Mouse (Mus musculus) CH12.LX (cell line): ENCODE results near the gene Parp1. TPM values are rescaled to one million over a fixed set of nuclear protein-coding genes. Genes with fewer than 3 reads are reported as not detected.

Experiments
- DNase-seq: peaks from one replicate; pipeline ENCODE4 v3.0.0-alpha.2; 2013; ENCODE audit errors: extremely low read depth
- H3K27ac ChIP-seq: 2 replicates; pipeline ENCODE4 v1.5.1; 2012; ENCODE audit warnings: low read depth, mild to moderate bottlenecking, control low read depth, moderate library complexity; ENCODE audit not compliant: insufficient read depth
- H3K27me3 ChIP-seq: replicated peaks from 2 replicates; pipeline ENCODE3; 2012; ENCODE audit warnings: inconsistent platforms
- H3K36me3 ChIP-seq, 2 experiments: replicated peaks in 1 of 2; 2 replicates each; pipeline versions ENCODE3 to v1.6.1; 2012; ENCODE audit warnings: inconsistent platforms in 1 of 2, low read length in 1 of 2, mild to moderate bottlenecking in 1 of 2, mixed read lengths in 1 of 2, moderate library complexity in 1 of 2; ENCODE audit not compliant: control insufficient read depth in 1 of 2, insufficient read depth in 1 of 2
- H3K4me1 ChIP-seq, 2 experiments: 2 replicates each; pipeline ENCODE4 v1.6.1; 2012; ENCODE audit warnings: inconsistent platforms in 1 of 2, moderate library complexity in 1 of 2; ENCODE audit not compliant: insufficient read depth in 2 of 2, control insufficient read depth in 1 of 2
- H3K4me2 ChIP-seq: 2 replicates; pipeline ENCODE4 v1.6.1; 2012; ENCODE audit warnings: low read depth, mild to moderate bottlenecking, control low read depth; ENCODE audit not compliant: poor library complexity, insufficient read depth, severe bottlenecking
- H3K4me3 ChIP-seq, 3 experiments: fragments of 150-350 bp in 1 of 3; sonication (generic) in 1 of 3; replicated peaks in 1 of 3; 2 replicates each; pipeline versions ENCODE3 to v1.5.1; 2011 to 2012; ENCODE audit warnings: low read depth in 2 of 3, low read length in 2 of 3, mild to moderate bottlenecking in 2 of 3, moderate library complexity in 2 of 3, control low read depth in 1 of 3, improper control_type of control experiment in 1 of 3, inconsistent platforms in 1 of 3, mixed read lengths in 1 of 3; ENCODE audit not compliant: poor library complexity in 1 of 3
- H3K79me2 ChIP-seq: replicated peaks from 2 replicates; pipeline ENCODE4 v1.6.1; 2012; ENCODE audit warnings: mild to moderate bottlenecking, moderate library complexity; ENCODE audit not compliant: control insufficient read depth, poor library complexity, insufficient read depth, severe bottlenecking; ENCODE audit errors: extremely low read depth
- H3K9ac ChIP-seq: 2 replicates; pipeline ENCODE4 v1.6.1; 2012; ENCODE audit warnings: low read depth, mild to moderate bottlenecking, control low read depth, moderate library complexity; ENCODE audit not compliant: insufficient read depth
- H3K9me3 ChIP-seq: replicated peaks from 2 replicates; pipeline ENCODE3; 2012; ENCODE audit warnings: low read length, inconsistent platforms, mixed read lengths
- BHLHE40 ChIP-seq: IDR thresholded peaks from 2 replicates; pipeline ENCODE4 v1.6.1; 2011; ENCODE audit warnings: mild to moderate bottlenecking, low read depth, low read length, improper control_type of control experiment
- CHD1 ChIP-seq: IDR thresholded peaks from 2 replicates; pipeline ENCODE4 v1.6.1; 2012; ENCODE audit warnings: low read depth, low read length, improper control_type of control experiment, inconsistent platforms
- CHD2 ChIP-seq: IDR thresholded peaks from 2 replicates; pipeline ENCODE4 v1.6.1; 2011; ENCODE audit warnings: low read length, improper control_type of control experiment
- E2F4 ChIP-seq: IDR thresholded peaks from 2 replicates; pipeline ENCODE4 v1.6.1; 2011; ENCODE audit warnings: low read depth, low read length, improper control_type of control experiment; ENCODE audit not compliant: insufficient replicate concordance
- ELF1 ChIP-seq: IDR thresholded peaks from 2 replicates; pipeline ENCODE4 v1.6.1; 2014; ENCODE audit warnings: low read depth, mild to moderate bottlenecking, inconsistent platforms, low read length, improper control_type of control experiment
- EP300 ChIP-seq: IDR thresholded peaks from 2 replicates; pipeline ENCODE4 v1.6.1; 2011; ENCODE audit warnings: low read length, improper control_type of control experiment
- ETS1 ChIP-seq: conservative IDR thresholded peaks from 2 replicates; pipeline ENCODE4 v1.6.1; 2012; ENCODE audit warnings: low read depth, mild to moderate bottlenecking, inconsistent platforms, low read length, improper control_type of control experiment, moderate library complexity
- GABPA ChIP-seq: IDR thresholded peaks from 2 replicates; pipeline ENCODE4 v1.6.1; 2012; ENCODE audit warnings: low read depth, low read length, improper control_type of control experiment, inconsistent platforms; ENCODE audit not compliant: insufficient replicate concordance
- HCFC1 ChIP-seq: IDR thresholded peaks from 2 replicates; pipeline ENCODE4 v1.6.1; 2012; ENCODE audit warnings: low read depth, mild to moderate bottlenecking, inconsistent platforms, low read length, improper control_type of control experiment
- IRF4 ChIP-seq: IDR thresholded peaks from 2 replicates; pipeline ENCODE4 v1.6.1; 2014; ENCODE audit warnings: low read depth, mild to moderate bottlenecking, inconsistent platforms, low read length, improper control_type of control experiment
- JUN ChIP-seq: IDR thresholded peaks from 2 replicates; pipeline ENCODE4 v1.6.1; 2011; ENCODE audit warnings: low read depth, mild to moderate bottlenecking, low read length, improper control_type of control experiment, moderate library complexity; ENCODE audit not compliant: insufficient read depth
- JUND ChIP-seq: conservative IDR thresholded peaks from 2 replicates; pipeline ENCODE4 v1.6.1; 2011; ENCODE audit warnings: low read depth, low read length, improper control_type of control experiment
- KAT2A ChIP-seq: IDR thresholded peaks from 2 replicates; pipeline ENCODE4 v1.6.1; 2012; ENCODE audit warnings: low read length, improper control_type of control experiment, inconsistent platforms; ENCODE audit not compliant: insufficient replicate concordance
- MAFK ChIP-seq: IDR thresholded peaks from 2 replicates; pipeline ENCODE4 v1.6.1; 2011; ENCODE audit warnings: low read length, improper control_type of control experiment; ENCODE audit not compliant: insufficient replicate concordance
- MAX ChIP-seq: IDR thresholded peaks from 2 replicates; pipeline ENCODE4 v1.6.1; 2011; ENCODE audit warnings: low read length, improper control_type of control experiment
- MAZ ChIP-seq: IDR thresholded peaks from 2 replicates; pipeline ENCODE4 v1.6.1; 2012; ENCODE audit warnings: low read depth, mild to moderate bottlenecking, inconsistent platforms, low read length, improper control_type of control experiment, moderate library complexity
- MEF2A ChIP-seq: IDR thresholded peaks from 2 replicates; pipeline ENCODE4 v1.6.1; 2014; ENCODE audit warnings: low read depth, mild to moderate bottlenecking, inconsistent platforms, low read length, improper control_type of control experiment, borderline replicate concordance
- MXI1 ChIP-seq: IDR thresholded peaks from 2 replicates; pipeline ENCODE4 v1.6.1; 2011; ENCODE audit warnings: mild to moderate bottlenecking, low read depth, low read length, improper control_type of control experiment
- NRF1 ChIP-seq: IDR thresholded peaks from 2 replicates; pipeline ENCODE4 v1.6.1; 2014; ENCODE audit warnings: low read depth, mild to moderate bottlenecking, inconsistent platforms, low read length, improper control_type of control experiment, moderate library complexity
- PAX5 ChIP-seq: IDR thresholded peaks from 2 replicates; pipeline ENCODE4 v1.6.1; 2012; ENCODE audit warnings: low read length, inconsistent platforms, mixed read lengths
- POLR2A ChIP-seq: IDR thresholded peaks from 2 replicates; pipeline ENCODE4 v1.6.1; 2011; ENCODE audit warnings: low read depth, mild to moderate bottlenecking, improper control_type of control experiment, low read length
- POLR2AphosphoS2 ChIP-seq: IDR thresholded peaks from 2 replicates; pipeline ENCODE4 v1.6.1; 2011; ENCODE audit warnings: low read depth, low read length, improper control_type of control experiment
- RAD21 ChIP-seq: IDR thresholded peaks from 2 replicates; pipeline ENCODE4 v1.6.1; 2011; ENCODE audit warnings: low read depth, mild to moderate bottlenecking, low read length, improper control_type of control experiment, moderate library complexity
- RCOR1 ChIP-seq: conservative IDR thresholded peaks from 2 replicates; pipeline ENCODE4 v1.6.1; 2012; ENCODE audit warnings: low read depth, mild to moderate bottlenecking, inconsistent platforms, low read length, improper control_type of control experiment
- SIN3A ChIP-seq: IDR thresholded peaks from 2 replicates; pipeline ENCODE4 v1.6.1; 2012; ENCODE audit warnings: low read length, improper control_type of control experiment, inconsistent platforms
- SMC3 ChIP-seq: IDR thresholded peaks from 2 replicates; pipeline ENCODE4 v1.6.1; 2011; ENCODE audit warnings: low read depth, low read length, improper control_type of control experiment
- TBP ChIP-seq: conservative IDR thresholded peaks from 2 replicates; pipeline ENCODE4 v1.6.1; 2011; ENCODE audit warnings: low read depth, low read length, improper control_type of control experiment
- TCF12 ChIP-seq: IDR thresholded peaks from 2 replicates; pipeline ENCODE4 v1.6.1; 2014; ENCODE audit warnings: low read depth, mild to moderate bottlenecking, inconsistent platforms, low read length, improper control_type of control experiment
- UBTF ChIP-seq: IDR thresholded peaks from 2 replicates; pipeline ENCODE4 v1.6.1; 2012; ENCODE audit warnings: low read depth, mild to moderate bottlenecking, inconsistent platforms, low read length, improper control_type of control experiment, moderate library complexity
- USF2 ChIP-seq: conservative IDR thresholded peaks from 2 replicates; pipeline ENCODE4 v1.6.1; 2011; ENCODE audit warnings: low read depth, low read length, improper control_type of control experiment
- ZC3H11A ChIP-seq: IDR thresholded peaks from 2 replicates; pipeline ENCODE4 v1.6.1; 2012; ENCODE audit warnings: low read depth, mild to moderate bottlenecking, inconsistent platforms, low read length, improper control_type of control experiment
- ZKSCAN1 ChIP-seq: IDR thresholded peaks from 2 replicates; pipeline ENCODE4 v1.6.1; 2012; ENCODE audit warnings: low read depth, inconsistent platforms, low read length, improper control_type of control experiment, borderline replicate concordance
- ZMIZ1 ChIP-seq: IDR thresholded peaks from 2 replicates; pipeline ENCODE4 v1.6.1; 2012; ENCODE audit warnings: low read depth, mild to moderate bottlenecking, inconsistent platforms, low read length, improper control_type of control experiment
- ZNF384 ChIP-seq: IDR thresholded peaks from 2 replicates; pipeline ENCODE4 v1.6.1; 2012; ENCODE audit warnings: low read depth, low read length, improper control_type of control experiment, inconsistent platforms
- dilution Hi-C: fragments of 300-500 bp; cut with MboI; formaldehyde crosslinking; loops from 2 replicates; pipeline ENCODE4 v1.14.3; 2020; ENCODE audit warnings: low sequenced_read_pairs; ENCODE audit not compliant: extremely low pct_unique_long_range_greater_than_20kb, extremely low pct_ligation_motif_present
- in situ Hi-C: fragments of 300-500 bp; cut with MboI; formaldehyde crosslinking; loops from 3 replicates; pipeline ENCODE4 v1.14.3; 2019; ENCODE audit warnings: low sequenced_read_pairs, low pct_ligation_motif_present, low pct_unique_long_range_greater_than_20kb, mixed read lengths
- polyA plus RNA-seq: library from polyadenylated mRNA; unstranded; fragments of >175 nt; gene quantifications from 2 replicates; pipeline ENCODE4 v1.2.1, GENCODE M21; 2012; ENCODE audit warnings: low read depth; ENCODE audit not compliant: insufficient read length
- total RNA-seq, 2 experiments: library from RNA; depleted of rRNA; stranded (reverse); fragments of 300-350 nt in 1 of 2; fragments of >200 nt in 1 of 2; gene quantifications; 2 replicates each; pipeline ENCODE4 v1.2.3; 2012 to 2014

The Parp1 gene
- total and polyA plus RNA-seq, 3 experiments: 310 to 313 (median 310) TPM

GRCm38 (mm10) chr1:180541251-180541650, 27.5 kb upstream of the Parp1 start:
- no peaks in the 10 kb centered on the region for H3K36me3 ChIP-seq
- peak overlapping the region; percentile 70 for H3K4me2 ChIP-seq
- H3K9me3 ChIP-seq: peaks cover 9% of the 10 kb centered on the region
- in situ Hi-C loops: loop anchor here (10.0 to 25.0 kb wide), 2 partner anchors 56 to 279 kb away; partner anchors contain the start of genes Psen2 and Stum
- peak overlapping the region; percentile 99 for H3K27ac ChIP-seq
- DNase-seq: peak; percentile 98
- H3K79me2 ChIP-seq: no peaks in the 10 kb centered on the region
- TF ChIP-seq ELF1 (peak; percentile 83), SIN3A (peak; percentile 83), TCF12 (peak; percentile 94), MAX (peak; percentile 76), CHD2 (0 out of 2 replicates have a peak, but pooled peaks have one; percentile 50), BHLHE40 (no peak; the same call in none of the 2 replicates), CHD1 (no peak), POLR2A (peak; percentile 73), ZKSCAN1 (no peak), JUN (no peak; the same call in 1 of the 2 replicates), PAX5 (no peak), MAFK (no peak), EP300 (peak; percentile 93), KAT2A (peak; percentile 86), RAD21 (peak; percentile 2; the same call in 1 of the 2 replicates), MAZ (no peak), ZNF384 (peak; percentile 14; the same call in 1 of the 2 replicates), GABPA (no peak), POLR2AphosphoS2 (no peak; the same call in 1 of the 2 replicates), JUND (0 out of 2 replicates have a peak, but pooled peaks have one; percentile 35), HCFC1 (no peak; the same call in 1 of the 2 replicates), TBP (peak; percentile 88), NRF1 (no peak), E2F4 (no peak), SMC3 (peak; percentile 7), RCOR1 (no peak), ETS1 (peak; percentile 93), ZMIZ1 (no peak), ZC3H11A (no peak), MEF2A (peak; percentile 95), USF2 (no peak), IRF4 (peak; percentile 68; the same call in 1 of the 2 replicates), UBTF (no peak; the same call in none of the 2 replicates), MXI1 (peak; percentile 48; the same call in 1 of the 2 replicates)
- TF ChIP-seq, all 38 proteins: peak for 17
- H3K9ac ChIP-seq: peak overlapping the region; percentile 74
- no peaks in the 10 kb centered on the region for H3K27me3 ChIP-seq
- H3K4me1 ChIP-seq: peaks cover 30 to 91% of the 10 kb centered on the region in 2 experiments
- dilution Hi-C loops: no loop called here
- H3K4me3 ChIP-seq: peak overlapping the region in 1 of 3 experiments; percentile 32
